Mouse (Mus musculus) G1E (cell line): ENCODE measurements around the gene Gpcpd1. TPM values are rescaled to one million over a fixed set of nuclear protein-coding genes. Genes with fewer than 3 reads are reported as not detected.

Experiments used
- ATAC-seq: 2 replicates; pipeline ENCODE4 v1.8.0; 2016; ENCODE audit warnings: mild to moderate bottlenecking; ENCODE audit not compliant: insufficient number of reproducible peaks, poor library complexity, low FRiP score, severe bottlenecking; ENCODE audit errors: extremely low read depth
- DNase-seq: peaks from one replicate; pipeline ENCODE4 v3.0.0; 2012; ENCODE audit warnings: low spot score
- H3K27me3 ChIP-seq: 2 replicates; pipeline ENCODE4 v1.6.1; 2012; ENCODE audit warnings: mild to moderate bottlenecking, low read length, inconsistent platforms; ENCODE audit not compliant: insufficient read depth
- H3K36me3 ChIP-seq: replicated peaks from 2 replicates; pipeline ENCODE3; 2012; ENCODE audit warnings: mild to moderate bottlenecking, inconsistent platforms
- H3K4me1 ChIP-seq: 2 replicates; pipeline ENCODE4 v1.6.1; 2012; ENCODE audit warnings: low read depth, low read length, inconsistent platforms, mixed read lengths; ENCODE audit not compliant: insufficient read depth
- H3K4me3 ChIP-seq: 2 replicates; pipeline ENCODE4 v1.5.1; 2012; ENCODE audit warnings: low read depth, mild to moderate bottlenecking, inconsistent platforms, low read length, moderate library complexity, mixed read lengths
- H3K9me3 ChIP-seq: replicated peaks from 2 replicates; pipeline ENCODE4 v1.6.1; 2012; ENCODE audit warnings: inconsistent platforms
- CTCF ChIP-seq: IDR thresholded peaks from 2 replicates; pipeline ENCODE4 v1.5.1; 2012; ENCODE audit warnings: low read depth, low read length, inconsistent platforms, mixed read lengths
- GATA1 ChIP-seq: IDR thresholded peaks from 2 replicates; pipeline ENCODE4 v1.6.1; 2012; ENCODE audit warnings: borderline replicate concordance, low read length, inconsistent platforms, mixed read lengths
- GATA2 ChIP-seq: IDR thresholded peaks from 2 replicates; pipeline ENCODE4 v1.6.1; 2012; ENCODE audit warnings: low read depth, low read length, inconsistent platforms, borderline replicate concordance
- POLR2AphosphoS5 ChIP-seq: IDR thresholded peaks from 2 replicates; pipeline ENCODE4 v1.6.1; 2012; ENCODE audit warnings: low read depth, low read length, inconsistent platforms; ENCODE audit not compliant: insufficient replicate concordance
- TAL1 ChIP-seq: conservative IDR thresholded peaks from 2 replicates; pipeline ENCODE4 v1.6.1; 2012; ENCODE audit warnings: low read depth, low read length, inconsistent platforms, mixed read lengths
- polyA plus RNA-seq: library from polyadenylated mRNA; stranded (reverse); fragments of >175 nt; gene quantifications from 2 replicates; pipeline ENCODE4 v1.2.3, GENCODE M21; 2012
- total RNA-seq, 2 experiments: library from RNA; stranded (forward) in 1 of 2; stranded (reverse) in 1 of 2; fragments of 200-1000 nt in 1 of 2; fragments of >200 nt in 1 of 2; fragmentation: Nextera tagmentation in 1 of 2; gene quantifications; 2 replicates each; pipeline ENCODE4 v1.2.3; 2014 to 2017

Gene Gpcpd1
- total and polyA plus RNA-seq, 3 experiments: 21.7 to 154 (median 47.9) TPM

GRCm38 (mm10) chr2:132516130-132517030 lies 71.1 kb downstream of the Gpcpd1 start:
- DNase-seq (peak; percentile 51), ATAC-seq (no peak)
- H3K9me3 ChIP-seq: no peaks in the 10 kb centered on the region
- H3K36me3 ChIP-seq: no peaks in the 10 kb centered on the region
- H3K4me1 ChIP-seq: peaks cover 89% of the 10 kb centered on the region
- H3K4me3 ChIP-seq: no peak overlapping the region
- peaks cover 4% of the 10 kb centered on the region; the same call in 1 of the 2 replicates for H3K27me3 ChIP-seq
- peak; percentile 82 for TF ChIP-seq CTCF
- no peak for TF ChIP-seq GATA2

GRCm38 (mm10) chr2:132515607-132516006 lies 71.9 kb downstream of the Gpcpd1 start:
- no peaks in the 10 kb centered on the region for H3K9me3 ChIP-seq
- no peak for ATAC-seq
- H3K36me3 ChIP-seq: no peaks in the 10 kb centered on the region
- no peak for DNase-seq
- H3K4me3 ChIP-seq: no peak overlapping the region
- H3K4me1 ChIP-seq: peaks cover 88% of the 10 kb centered on the region
- TF ChIP-seq GATA1: no peak
- TF ChIP-seq GATA2: no peak
- TF ChIP-seq TAL1: no peak
- TF ChIP-seq POLR2AphosphoS5: no peak
- no peak for TF ChIP-seq CTCF
- H3K27me3 ChIP-seq: peaks cover 4% of the 10 kb centered on the region; the same call in 1 of the 2 replicates

GRCm38 (mm10) chr2:132515076-132515475 lies 72.5 kb downstream of the Gpcpd1 start:
- Histone ChIP-seq H3K27me3 (peaks cover 4% of the 10 kb centered on the region; the same call in 1 of the 2 replicates), H3K36me3 (no peaks in the 10 kb centered on the region), H3K9me3 (no peaks in the 10 kb centered on the region), H3K4me3 (no peak overlapping the region; the same call in 1 of the 2 replicates), H3K4me1 (peaks cover 90% of the 10 kb centered on the region)
- no peak for DNase-seq
- no peak for TF ChIP-seq POLR2AphosphoS5
- no peak for TF ChIP-seq GATA1
- ATAC-seq: no peak

GRCm38 (mm10) chr2:132514353-132514752 lies 73.2 kb downstream of the Gpcpd1 start:
- Histone ChIP-seq H3K4me1 (peaks cover 89% of the 10 kb centered on the region), H3K9me3 (no peaks in the 10 kb centered on the region), H3K4me3 (peak overlapping the region; percentile 59; the same call in 1 of the 2 replicates), H3K27me3 (peaks cover 4% of the 10 kb centered on the region; the same call in 1 of the 2 replicates), H3K36me3 (no peaks in the 10 kb centered on the region)
- DNase-seq: no peak
- no peak for ATAC-seq
- TF ChIP-seq GATA1 (no peak), GATA2 (no peak), CTCF (no peak), POLR2AphosphoS5 (no peak), TAL1 (no peak)

GRCm38 (mm10) chr2:132513371-132514181 lies 74.0 kb downstream of the Gpcpd1 start:
- Histone ChIP-seq H3K9me3 (no peaks in the 10 kb centered on the region), H3K4me3 (peak overlapping the region; percentile 69; the same call in 1 of the 2 replicates), H3K36me3 (no peaks in the 10 kb centered on the region), H3K4me1 (peaks cover 85% of the 10 kb centered on the region), H3K27me3 (peaks cover 4% of the 10 kb centered on the region; the same call in 1 of the 2 replicates)
- TF ChIP-seq POLR2AphosphoS5 (no peak), CTCF (no peak), GATA2 (no peak), TAL1 (no peak), GATA1 (no peak)
- ATAC-seq (no peak), DNase-seq (peak; percentile 36)

GRCm38 (mm10) chr2:132512977-132513351 lies 74.6 kb downstream of the Gpcpd1 start:
- Histone ChIP-seq H3K9me3 (no peaks in the 10 kb centered on the region), H3K4me3 (peak overlapping the region; percentile 69), H3K36me3 (no peaks in the 10 kb centered on the region), H3K4me1 (peaks cover 84% of the 10 kb centered on the region), H3K27me3 (peaks cover 4% of the 10 kb centered on the region; the same call in 1 of the 2 replicates)
- TF ChIP-seq GATA1: no peak
- no peak for TF ChIP-seq TAL1
- no peak for TF ChIP-seq POLR2AphosphoS5
- no peak for TF ChIP-seq GATA2
- TF ChIP-seq CTCF: no peak
- DNase-seq (no peak), ATAC-seq (no peak)
